Mouse (Mus musculus): Measurements from ENCODE around the gene Hip1r.
A peak's percentile ranks its signal among the peaks of the same experiment; 100 is the strongest.

Gene Hip1r

DNA sequence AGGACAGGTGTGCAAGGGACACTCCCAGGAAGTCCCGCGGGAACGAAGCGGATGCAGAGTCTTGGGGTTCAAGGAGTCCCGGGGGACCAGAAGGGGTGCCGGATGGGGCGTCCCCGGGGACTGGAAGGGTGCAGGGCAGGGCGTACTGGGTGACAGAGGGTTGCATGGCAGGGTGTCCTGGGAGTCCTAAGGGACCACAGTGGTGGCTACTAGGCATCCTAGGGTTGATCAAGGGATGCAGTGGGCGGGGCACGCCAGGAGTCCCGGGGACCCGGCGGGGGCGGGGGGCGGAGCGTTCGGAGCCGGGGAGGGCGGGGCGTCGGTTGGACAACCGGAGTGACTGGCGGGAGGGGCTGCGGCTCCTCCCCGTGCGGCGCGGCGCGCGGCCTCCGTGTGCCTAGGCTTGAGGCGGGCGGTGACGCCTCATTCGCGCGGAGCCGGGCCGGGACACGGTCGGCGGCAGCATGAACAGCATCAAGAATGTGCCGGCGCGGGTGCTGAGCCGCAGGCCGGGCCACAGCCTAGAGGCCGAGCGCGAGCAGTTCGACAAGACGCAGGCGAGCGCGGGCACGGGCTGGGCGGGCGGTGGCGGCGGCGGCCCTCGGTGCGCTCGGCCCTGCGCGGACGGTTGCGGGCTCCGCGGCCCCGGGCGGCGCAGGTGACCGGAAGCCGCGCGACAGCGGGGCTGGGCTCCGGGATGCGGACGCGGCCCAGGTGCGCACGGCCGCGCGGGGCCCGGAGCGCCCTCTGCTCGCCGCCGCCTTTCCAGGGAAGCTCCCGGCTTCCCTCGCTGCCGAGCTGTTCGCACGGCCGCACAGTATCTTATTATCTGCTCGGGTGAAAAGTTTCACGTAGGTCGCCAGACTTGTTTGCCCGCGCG lies at the start of gene Hip1r:
Hip1r (plus strand) TSS at position 330 of the 880 bp plus-strand sequence.
- DNase-seq (ENCODE audit: low spot score in 2 of 2) = peak; percentile 70 to 73

DNA sequence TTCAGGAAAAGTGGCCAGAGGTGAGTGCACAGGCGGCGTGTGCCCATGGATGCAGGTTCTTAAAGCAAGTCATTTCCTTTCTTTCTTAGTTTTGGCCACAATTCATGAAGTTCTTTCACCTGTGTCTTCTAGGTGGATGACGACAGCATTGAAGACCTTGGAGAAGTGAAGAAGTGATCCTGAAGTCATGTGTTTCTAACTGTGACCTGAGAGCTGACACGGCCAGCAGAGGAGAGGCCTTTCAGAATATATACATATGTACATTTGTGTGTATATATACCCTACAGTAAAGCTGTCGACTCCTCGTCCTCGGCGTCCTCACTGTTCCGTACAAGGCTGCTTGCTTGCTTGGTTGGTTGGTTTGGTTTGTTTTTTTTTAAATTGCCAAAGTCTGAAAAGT lies 46.3 kb upstream of the Hip1r start, which contains the start of gene Gm43518:
Gm43518 (plus strand) TSS at position 301 of the 400 bp plus-strand sequence.
- no peak for DNase-seq (ENCODE audit: low spot score in 2 of 2)

DNA sequence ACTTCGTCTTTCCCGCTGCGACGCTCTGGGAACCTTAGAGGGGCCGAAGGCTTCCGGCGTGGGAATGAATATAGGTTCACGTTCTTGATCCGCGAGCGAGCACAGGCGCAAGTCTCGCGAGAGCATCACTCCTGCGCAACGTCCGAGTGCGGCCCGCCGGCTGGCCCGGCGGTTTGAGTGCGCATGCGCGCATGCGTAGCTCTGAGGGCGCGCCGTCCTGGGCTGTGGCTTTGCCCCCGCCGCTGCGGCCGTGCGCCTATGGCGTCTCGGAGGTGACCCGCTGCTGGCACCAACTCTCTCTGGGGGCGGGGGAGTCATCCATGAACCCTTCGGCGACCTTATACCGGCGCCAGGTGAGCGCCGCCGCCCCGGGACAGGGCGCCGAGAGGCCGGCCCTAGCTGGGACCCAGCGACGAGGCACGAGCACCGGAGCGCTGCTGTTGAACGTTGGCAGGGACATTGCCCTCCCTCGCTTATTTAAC lies 42.9 kb upstream of the Hip1r start, which contains the start of gene Ccdc62:
Ccdc62 (plus strand) TSS at position 172 of the 482 bp plus-strand sequence.
- DNase-seq (ENCODE audit: low spot score in 2 of 2) = peak; percentile 93 to 95

DNA sequence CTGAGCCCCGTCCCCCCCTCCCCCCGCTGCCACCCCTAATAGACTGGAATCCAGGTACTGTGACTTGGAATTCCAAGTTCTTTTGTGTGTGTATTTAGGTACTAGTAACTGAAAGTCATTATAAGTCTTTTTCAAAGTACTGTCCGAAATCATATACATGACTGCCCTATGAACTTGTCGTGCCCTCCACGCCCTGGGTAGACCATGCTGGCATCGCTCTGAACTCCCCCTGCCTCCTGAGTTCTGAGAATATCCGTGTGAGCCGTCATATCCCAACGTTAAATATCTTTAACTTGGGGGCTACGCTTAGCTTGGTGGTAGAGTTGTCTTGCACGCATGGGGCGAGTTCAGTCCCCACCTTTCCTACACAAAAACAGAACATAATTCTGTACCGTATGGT lies 42.3 kb upstream of the Hip1r start:
- no peak for DNase-seq (ENCODE audit: low spot score in 2 of 2)

- DNase-seq (ENCODE audit: low spot score in 2 of 2) = no peak
Measured at GRCm38 (mm10) chr5:123932927-123933326, 40.5 kb upstream of the Hip1r start.

GRCm38 (mm10) chr5:123933556-123933955 lies 39.9 kb upstream of the Hip1r start:
- no peak for DNase-seq (ENCODE audit: low spot score in 2 of 2)

DNA sequence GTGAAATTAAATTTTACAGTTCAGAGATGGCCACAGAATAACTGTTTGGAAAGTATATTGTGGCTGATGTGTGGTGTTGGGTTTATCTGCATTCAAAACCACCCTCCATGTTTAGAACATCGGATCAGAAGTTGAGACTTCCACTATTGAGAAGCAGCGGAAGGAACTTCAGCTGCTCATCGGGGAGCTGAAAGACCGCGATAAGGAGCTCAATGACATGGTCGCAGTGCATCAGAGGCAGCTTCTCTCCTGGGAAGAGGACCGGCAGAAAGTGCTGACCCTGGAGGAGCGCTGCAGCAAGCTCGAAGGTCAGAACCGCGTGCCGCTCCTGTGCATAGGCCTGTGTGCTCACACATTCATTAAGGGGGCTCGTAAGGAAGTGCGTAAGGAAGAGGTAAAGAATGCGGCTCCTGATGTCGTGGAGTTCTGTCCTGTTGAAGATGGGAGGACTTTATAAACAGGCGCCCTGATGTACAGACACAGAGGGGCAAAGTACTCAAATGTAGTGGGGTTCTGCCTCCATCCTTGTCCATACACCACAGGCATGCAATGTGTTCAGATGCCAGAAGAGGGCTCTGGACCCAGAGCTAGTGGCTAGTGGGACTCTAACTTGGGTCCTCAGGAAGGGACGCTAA lies 39.4 kb upstream of the Hip1r start:
- no peak for DNase-seq (ENCODE audit: low spot score in 2 of 2)

- DNase-seq (ENCODE audit: low spot score in 2 of 2) = no peak
Measured at GRCm38 (mm10) chr5:123935931-123936330, 37.5 kb upstream of the Hip1r start.

GRCm38 (mm10) chr5:123938479-123938878 lies 34.9 kb upstream of the Hip1r start:
- no peak for DNase-seq (ENCODE audit: low spot score in 2 of 2)

GRCm38 (mm10) chr5:123946546-123946945 lies 26.9 kb upstream of the Hip1r start:
- no peak for DNase-seq (ENCODE audit: low spot score in 2 of 2)

DNA sequence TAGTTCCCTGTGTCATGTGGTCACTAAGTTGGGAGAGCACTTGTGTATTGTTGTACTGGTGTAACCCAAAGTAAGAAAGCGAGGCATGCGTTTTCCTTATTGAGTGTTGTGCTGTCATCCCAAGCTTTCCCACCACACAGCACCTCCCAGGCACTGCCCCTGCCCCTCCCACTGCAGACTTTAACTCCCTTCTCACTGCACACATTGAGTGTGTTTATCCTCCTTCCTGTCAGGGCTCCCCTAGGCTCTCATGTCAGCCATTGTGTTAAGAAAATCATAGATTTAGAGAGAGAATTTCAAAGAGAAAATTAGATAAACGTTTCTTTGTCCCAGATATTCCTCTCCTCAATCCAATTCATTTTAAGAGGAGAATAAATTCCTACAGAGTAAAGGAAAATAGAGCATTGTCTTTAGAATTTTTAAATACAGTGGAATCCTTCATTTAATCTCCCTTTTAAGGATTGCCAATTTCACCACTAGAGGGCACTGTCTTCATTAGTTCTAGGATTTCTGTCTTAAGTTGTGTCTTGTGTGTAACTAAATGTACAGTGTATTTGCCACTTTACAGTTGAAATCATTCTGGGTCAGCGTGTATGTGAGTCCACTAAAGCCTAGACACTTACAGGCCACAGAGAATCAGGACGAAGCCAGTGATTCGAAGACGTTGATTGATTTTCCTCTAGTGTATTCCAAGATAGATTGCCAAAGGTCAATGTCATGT lies 26.2 kb upstream of the Hip1r start:
- no peak for DNase-seq (ENCODE audit: low spot score in 2 of 2)

DNA sequence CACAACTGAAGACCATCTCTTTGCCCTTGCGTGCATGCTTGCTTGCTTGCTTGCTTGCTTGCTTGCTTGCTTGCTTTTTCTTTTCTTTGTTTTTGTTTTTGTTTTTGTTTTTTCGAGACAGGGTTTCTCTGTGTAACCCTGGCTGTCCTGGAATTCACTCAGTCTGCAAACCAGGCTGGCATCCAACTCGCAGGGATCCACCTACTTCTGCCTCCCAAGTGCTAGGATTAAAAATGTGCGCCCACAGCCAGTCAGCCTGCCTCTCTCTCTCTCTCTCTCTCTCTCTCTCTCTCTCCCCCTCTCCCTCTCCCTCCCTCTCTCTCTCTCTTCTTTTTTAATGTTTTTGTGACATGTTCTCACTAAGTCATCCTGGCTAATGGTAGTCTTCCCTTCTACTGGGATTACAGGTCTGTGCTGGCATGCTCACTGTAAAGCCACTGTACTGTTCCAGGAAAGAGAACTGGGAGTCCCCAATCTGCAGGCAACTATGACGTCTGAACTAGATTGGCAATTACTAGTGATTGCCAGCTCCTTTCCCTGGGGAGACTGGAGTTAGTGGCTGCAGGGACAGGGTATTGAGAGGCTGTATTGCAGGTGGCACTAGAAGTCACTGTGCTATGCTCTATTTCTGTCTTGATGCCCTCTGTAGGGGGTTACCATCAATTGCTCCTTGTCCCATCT lies 20.9 kb upstream of the Hip1r start:
- DNase-seq (ENCODE audit: low spot score in 2 of 2) = no peak

- no peak for DNase-seq (ENCODE audit: low spot score in 2 of 2)
Measured at GRCm38 (mm10) chr5:123957213-123957612, 16.2 kb upstream of the Hip1r start.

DNA sequence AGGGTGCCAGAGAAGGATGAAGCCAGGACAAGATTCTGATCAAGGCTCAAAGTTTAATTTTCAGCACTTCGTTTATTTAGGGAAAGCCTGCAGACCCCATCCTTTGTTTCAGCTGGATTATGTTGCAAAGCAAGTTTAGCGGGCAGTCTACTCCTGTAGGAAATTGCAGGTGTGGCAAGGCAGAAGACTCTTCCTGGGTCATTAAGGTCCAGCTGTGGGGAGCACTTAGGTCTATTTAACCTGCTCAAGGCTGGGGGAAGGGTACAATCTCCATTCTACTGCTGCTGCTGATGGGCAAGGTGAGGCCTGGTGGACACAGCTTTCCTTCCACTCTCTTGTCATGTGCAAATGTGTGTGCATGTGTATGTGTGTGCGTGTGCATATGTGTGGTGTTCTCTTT lies 14.4 kb upstream of the Hip1r start:
- no peak for DNase-seq (ENCODE audit: low spot score in 2 of 2)

DNA sequence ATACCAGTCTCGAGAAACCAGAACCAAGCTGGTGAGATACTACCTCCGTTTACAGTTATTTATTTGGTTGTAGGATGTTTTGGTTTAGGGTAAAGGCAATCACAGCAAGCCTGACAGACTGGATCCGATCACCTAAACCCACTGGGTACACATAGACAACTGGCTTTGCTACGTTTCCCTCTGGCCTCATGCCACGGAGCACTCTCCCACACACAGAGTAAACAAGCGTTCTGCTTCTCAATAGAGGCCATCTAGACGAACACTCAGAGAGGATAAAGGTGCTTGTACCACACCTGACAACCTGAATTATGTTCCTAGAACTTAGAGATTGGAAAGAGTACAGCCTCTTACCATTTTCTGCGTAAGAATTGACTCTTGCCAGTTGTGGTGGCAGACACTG lies 13.3 kb upstream of the Hip1r start:
- DNase-seq (ENCODE audit: low spot score in 2 of 2) = no peak

DNA sequence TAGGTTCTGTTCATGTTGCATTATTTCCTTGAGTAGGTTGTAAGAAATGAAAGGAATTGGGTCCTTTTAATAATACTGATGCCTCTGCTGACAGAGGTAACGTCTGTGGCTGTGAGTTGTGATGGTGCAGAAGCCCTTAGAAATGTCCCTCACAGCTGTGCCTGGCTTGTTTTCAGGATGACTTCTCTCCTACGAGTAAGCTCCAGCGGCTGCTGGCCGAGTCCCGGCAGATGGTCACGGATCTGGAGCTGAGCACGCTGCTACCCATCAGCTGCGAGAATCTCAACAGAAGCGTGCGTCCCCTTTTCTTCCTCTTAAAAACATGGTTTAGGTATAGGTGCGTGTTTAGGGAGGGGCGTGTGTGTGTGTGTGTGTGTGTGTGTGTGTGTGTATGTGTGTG lies 12.4 kb upstream of the Hip1r start:
- no peak for DNase-seq (ENCODE audit: low spot score in 2 of 2)

DNA sequence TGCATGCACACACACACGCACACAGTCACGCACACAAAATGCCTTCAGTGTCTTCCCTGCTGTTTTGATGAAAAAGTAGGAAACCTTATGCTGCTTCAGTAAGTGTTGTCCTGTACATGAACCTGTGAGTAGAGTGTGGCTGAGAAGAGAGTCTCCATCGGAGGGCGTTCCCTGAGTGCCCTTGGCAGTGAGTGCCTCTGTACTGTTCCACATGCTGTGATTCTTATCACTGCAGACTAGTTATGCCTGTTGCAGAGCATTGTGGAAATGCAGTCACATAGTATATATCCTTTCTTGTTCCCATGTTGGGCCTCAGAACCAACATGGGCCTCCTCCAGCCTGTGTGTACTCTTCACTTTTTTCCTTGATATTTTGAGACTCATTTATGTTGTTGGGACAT lies 9.2 kb upstream of the Hip1r start:
- no peak for DNase-seq (ENCODE audit: low spot score in 2 of 2)

- DNase-seq (ENCODE audit: low spot score in 2 of 2) = no peak
Measured at GRCm38 (mm10) chr5:123966759-123967158, 6.7 kb upstream of the Hip1r start.

DNA sequence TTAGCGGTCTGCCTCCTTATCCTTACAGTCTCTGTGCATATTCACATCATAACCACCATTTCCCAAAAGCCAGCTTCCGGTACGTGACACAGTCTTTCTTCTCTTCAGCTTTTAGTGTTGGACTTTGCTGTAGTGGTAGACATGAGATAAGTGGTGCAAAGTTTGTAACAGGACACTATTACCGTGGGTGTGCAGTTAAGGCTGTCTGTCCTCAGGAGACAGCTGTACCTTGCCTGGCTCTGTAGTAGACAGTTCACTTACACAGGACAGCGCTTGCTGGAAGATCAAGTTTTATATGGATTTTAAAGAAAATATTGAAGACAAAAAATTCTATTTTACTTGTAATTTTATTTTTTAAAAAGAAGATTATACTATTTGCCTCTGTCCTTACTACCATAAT lies 5.0 kb upstream of the Hip1r start:
- DNase-seq (ENCODE audit: low spot score in 2 of 2) = no peak

DNA sequence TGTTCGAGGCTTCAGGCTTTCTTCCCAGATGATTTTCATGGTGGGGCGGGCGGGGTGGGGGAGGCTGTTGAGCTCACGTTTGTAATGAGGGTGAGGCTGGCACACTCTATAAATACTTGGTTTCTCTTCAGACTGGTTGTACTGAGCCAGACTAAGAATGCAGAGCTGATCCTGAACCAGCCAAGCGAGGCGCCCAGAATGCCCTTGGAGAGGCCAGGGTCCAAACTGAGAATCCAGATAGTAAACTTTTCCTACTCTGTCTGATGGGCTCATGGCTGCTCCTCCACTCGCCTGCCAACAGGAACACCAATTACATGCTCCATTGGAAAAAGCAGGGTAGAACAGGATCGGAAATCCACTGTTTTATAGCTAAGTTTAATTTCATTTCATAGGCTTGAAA lies 4.2 kb upstream of the Hip1r start:
- DNase-seq (ENCODE audit: low spot score in 2 of 2) = no peak

GRCm38 (mm10) chr5:123970576-123970975 lies 2.9 kb upstream of the Hip1r start:
- no peak for DNase-seq (ENCODE audit: low spot score in 2 of 2)

DNA sequence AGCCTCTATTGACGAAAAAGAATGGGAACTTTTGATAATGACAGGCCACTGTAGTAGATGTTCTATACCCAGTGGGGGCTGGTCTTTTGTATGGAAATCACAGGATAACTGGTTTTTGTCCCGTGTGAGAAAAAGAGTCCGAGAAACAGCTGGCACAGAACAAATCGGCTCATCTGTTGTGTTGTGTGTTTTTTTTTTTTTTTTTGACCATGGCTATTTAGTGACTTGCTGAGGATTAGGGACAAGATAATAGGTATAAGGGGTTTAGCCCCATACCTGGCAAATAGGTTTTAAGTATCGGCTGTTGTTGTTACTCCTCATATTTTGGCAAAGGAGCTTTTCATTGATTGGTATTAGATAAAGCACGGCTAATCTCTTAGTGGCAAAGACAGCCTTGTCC lies 975 bp upstream of the Hip1r start:
- DNase-seq (ENCODE audit: low spot score in 2 of 2) = no peak

Data from urinary bladder, postnatal 4 days (tissue).